ENCODE assay signal across 30 mouse cellular contexts in genomic region chr16:44875178-44875577, GRCm38 (mm10). TPM values are rescaled to one million over a fixed set of nuclear protein-coding genes. Genes with fewer than 3 reads are reported as not detected.
DNase-seq lines count a peak whose midpoint lies in the region; ATAC-seq and TF ChIP-seq lines count a peak whose summit lies in the region.
"Had no signal": no experiment of that assay in that cellular context is flagged by ENCODE, and none has a peak within 500 bp of the region (broad histone marks: within the 10 kb centered on the region; RNA-seq: fewer than 3 reads in every experiment).

No protein-coding gene starts in this region.

- intact Hi-C loops in heart, postnatal 36 days (cut with DNase I): no loop called here

- no peak for ATAC-seq in heart, embryonic 11.5 days (replicated peaks; ENCODE audit: insufficient number of reproducible peaks, low FRiP score, low TSS enrichment)
- no peak for ATAC-seq in kidney, postnatal 0 days (replicated peaks; ENCODE audit: low FRiP score, low read depth)
- peak; percentile 76 for ATAC-seq in intestine, embryonic 16.5 days
- ATAC-seq in hindbrain, embryonic 12.5 days (ENCODE audit: low FRiP score): no peak
- ATAC-seq: forebrain, embryonic 13.5 days; liver, postnatal 0 days; midbrain, embryonic 15.5 days had no signal

- H3K9me3 ChIP-seq in heart, embryonic 11.5 days (replicated peaks; ENCODE audit: control insufficient read depth, low read length): no peaks in the 10 kb centered on the region
- H3K9me3 ChIP-seq in kidney, postnatal 0 days (replicated peaks; ENCODE audit: low read length): no peaks in the 10 kb centered on the region
- no peaks in the 10 kb centered on the region for H3K9me3 ChIP-seq in intestine, embryonic 16.5 days (ENCODE audit: control insufficient read depth, low read length)
- no peaks in the 10 kb centered on the region for H3K9me3 ChIP-seq in hindbrain, embryonic 12.5 days (replicated peaks)
- H3K9me3 ChIP-seq: forebrain, embryonic 13.5 days; limb, embryonic 10.5 days; midbrain, embryonic 15.5 days had no signal

- H3K4me1 ChIP-seq in heart, embryonic 11.5 days (ENCODE audit: control insufficient read depth, insufficient read depth, low read length): no peaks in the 10 kb centered on the region
- no peaks in the 10 kb centered on the region for H3K4me1 ChIP-seq in kidney, postnatal 0 days (replicated peaks; ENCODE audit: insufficient read depth, low read length)
- no peaks in the 10 kb centered on the region for H3K4me1 ChIP-seq in intestine, embryonic 16.5 days (ENCODE audit: control insufficient read depth, insufficient read depth, low read length)
- no peaks in the 10 kb centered on the region for H3K4me1 ChIP-seq in hindbrain, embryonic 12.5 days
- H3K4me1 ChIP-seq: forebrain, embryonic 13.5 days; limb, embryonic 10.5 days; midbrain, embryonic 15.5 days had no signal

- H3K9ac ChIP-seq in heart, embryonic 11.5 days (ENCODE audit: low read depth, low read length): no peak overlapping the region
- H3K9ac ChIP-seq in kidney, postnatal 0 days (ENCODE audit: low read depth, low read length): no peak overlapping the region
- no peak overlapping the region for H3K9ac ChIP-seq in intestine, embryonic 16.5 days (ENCODE audit: low read depth, low read length)
- no peak overlapping the region for H3K9ac ChIP-seq in hindbrain, embryonic 12.5 days
- H3K9ac ChIP-seq: forebrain, embryonic 13.5 days; hindbrain, embryonic 14.5 days; liver, postnatal 0 days; midbrain, embryonic 15.5 days had no signal

- no peak for TF ChIP-seq CTCF in kidney, postnatal 0 days (IDR thresholded peaks at IDR 0.05; ENCODE audit: low read depth)

- H3K36me3 ChIP-seq in heart, embryonic 11.5 days (ENCODE audit: control insufficient read depth, insufficient read depth, low read length): no peaks in the 10 kb centered on the region
- H3K36me3 ChIP-seq in kidney, postnatal 0 days (ENCODE audit: insufficient read depth, low read length): no peaks in the 10 kb centered on the region
- no peaks in the 10 kb centered on the region for H3K36me3 ChIP-seq in intestine, embryonic 16.5 days (ENCODE audit: control insufficient read depth, insufficient read depth, low read length)
- H3K36me3 ChIP-seq in hindbrain, embryonic 12.5 days: no peaks in the 10 kb centered on the region
- H3K36me3 ChIP-seq: limb, embryonic 10.5 days; midbrain, embryonic 15.5 days had no signal

- peak overlapping the region; percentile 13 for H3K27ac ChIP-seq in heart, embryonic 11.5 days (ENCODE audit: low read depth, low read length)
- H3K27ac ChIP-seq in kidney, postnatal 0 days: no peak overlapping the region
- H3K27ac ChIP-seq in intestine, embryonic 16.5 days (ENCODE audit: low read length): no peak overlapping the region
- H3K27ac ChIP-seq in hindbrain, embryonic 12.5 days: no peak overlapping the region
- H3K27ac ChIP-seq: forebrain, embryonic 13.5 days; hindbrain, embryonic 14.5 days; left cerebral cortex, adult 2 months; limb, embryonic 10.5 days; midbrain, embryonic 15.5 days; stomach, postnatal 0 days had no signal

- H3K27me3 ChIP-seq in heart, embryonic 11.5 days (ENCODE audit: control insufficient read depth, insufficient read depth, low read length): no peaks in the 10 kb centered on the region
- no peaks in the 10 kb centered on the region for H3K27me3 ChIP-seq in kidney, postnatal 0 days (ENCODE audit: insufficient read depth, low read length)
- H3K27me3 ChIP-seq in intestine, embryonic 16.5 days (replicated peaks; ENCODE audit: control insufficient read depth, insufficient read depth, low read length): no peaks in the 10 kb centered on the region
- H3K27me3 ChIP-seq in hindbrain, embryonic 12.5 days: no peaks in the 10 kb centered on the region
- H3K27me3 ChIP-seq: forebrain, embryonic 13.5 days; midbrain, embryonic 15.5 days had no signal

- no peak overlapping the region for H3K4me3 ChIP-seq in heart, embryonic 11.5 days (ENCODE audit: low read depth, low read length)
- no peak overlapping the region for H3K4me3 ChIP-seq in kidney, postnatal 0 days (replicated peaks; ENCODE audit: low read depth, low read length)
- no peak overlapping the region for H3K4me3 ChIP-seq in intestine, embryonic 16.5 days (ENCODE audit: low read length)
- no peak overlapping the region for H3K4me3 ChIP-seq in hindbrain, embryonic 12.5 days
- H3K4me3 ChIP-seq: forebrain, embryonic 13.5 days; left cerebral cortex, adult 2 months; limb, embryonic 10.5 days; midbrain, embryonic 15.5 days had no signal

- H3K4me2 ChIP-seq in heart, embryonic 11.5 days: no peak overlapping the region
- H3K4me2 ChIP-seq in kidney, postnatal 0 days (ENCODE audit: low read length): no peak overlapping the region
- H3K4me2 ChIP-seq in intestine, embryonic 16.5 days (ENCODE audit: low read depth, low read length): no peak overlapping the region
- no peak overlapping the region for H3K4me2 ChIP-seq in hindbrain, embryonic 12.5 days (replicated peaks)
- H3K4me2 ChIP-seq: forebrain, embryonic 13.5 days; hindbrain, embryonic 14.5 days; midbrain, embryonic 15.5 days had no signal

- WGBS in heart, embryonic 11.5 days (ENCODE audit: insufficient replicate concordance): 28% methylated on average over 1 of the region's 1 CpGs
- 38% methylated on average over 1 of the region's 1 CpGs for WGBS in kidney, postnatal 0 days
- WGBS in intestine, embryonic 16.5 days: 16% methylated on average over 1 of the region's 1 CpGs
- WGBS in hindbrain, embryonic 12.5 days: 83% methylated on average over 1 of the region's 1 CpGs

- DNase-seq in heart, postnatal 36 days: no peak
- DNase-seq in kidney, postnatal 0 days (ENCODE audit: low spot score): peak; percentile 8
- DNase-seq in kidney, adult 11 months: no peak
- peak; percentile 10 for DNase-seq in CD4-positive helper T cell, adult 2 months (ENCODE audit: low read depth, low spot score)
- DNase-seq in cerebellum, postnatal 4 days (ENCODE audit: low spot score in 2 of 2): no peak
- DNase-seq: adrenal gland, adult 8-10 months; cerebellum, adult 8-10 months; kidney, adult 2 months; kidney, postnatal 14 days; liver, postnatal 0 days; retina, postnatal 1 day; right cerebral cortex, postnatal 4 days had no signal

RNA-seq across cellular contexts. Expression of gene Cd200r2, which starts 8.3 kb away (rescaled TPM):
- 0.49 and 0.77 TPM in 2 replicates for polyA plus RNA-seq in heart, embryonic 11.5 days (2014; fragmentation: Nextera tagmentation; extraction: Ambion mirVana)
- total RNA-seq in heart, postnatal 36 days (2021): not detected
- polyA plus RNA-seq in kidney, postnatal 0 days (2015; fragmentation: Nextera tagmentation; extraction: Ambion mirVana): not detected in 2 replicates
- 0.29 and 0.57 TPM in 2 replicates for polyA plus RNA-seq in intestine, embryonic 16.5 days (2015; fragmentation: Nextera tagmentation; extraction: Ambion mirVana)
- not detected in 2 replicates for polyA plus RNA-seq in hindbrain, embryonic 12.5 days (2016; fragmentation: Nextera tagmentation; extraction: Ambion mirVana)
- total RNA-seq: adrenal gland, adult 8-10 months; gastrocnemius, adult 8-10 months; granulocyte monocyte progenitor cell, adult 5-6 weeks; left cerebral cortex, adult 2 months; megakaryocyte-erythroid progenitor cell, adult 5-6 weeks; neutrophil, adult 5-6 weeks had no signal
- polyA plus RNA-seq: cortical plate, adult 2 months; embryonic facial prominence, embryonic 11.5 days; forebrain, embryonic 13.5 days; hindbrain, embryonic 14.5 days; kidney, adult 2 months; limb, embryonic 10.5 days; liver, adult 2 months; midbrain, embryonic 15.5 days; stomach, postnatal 0 days; thymus, postnatal 0 days; urinary bladder, adult 2 months had no signal

Comparison
In these comparisons a context has a peak if more than half of its experiments do, and no peak if none do; other contexts are left out.
1. DNase-seq: peak in kidney, postnatal 0 days (single experiment) and CD4-positive helper T cell, adult 2 months (single experiment); none in heart, postnatal 36 days (0 of 2), kidney, adult 11 months (single experiment) and cerebellum, postnatal 4 days (0 of 2).